Comparison of ENCODE assay signal across 27 mouse cellular contexts in the genomic region with DNA sequence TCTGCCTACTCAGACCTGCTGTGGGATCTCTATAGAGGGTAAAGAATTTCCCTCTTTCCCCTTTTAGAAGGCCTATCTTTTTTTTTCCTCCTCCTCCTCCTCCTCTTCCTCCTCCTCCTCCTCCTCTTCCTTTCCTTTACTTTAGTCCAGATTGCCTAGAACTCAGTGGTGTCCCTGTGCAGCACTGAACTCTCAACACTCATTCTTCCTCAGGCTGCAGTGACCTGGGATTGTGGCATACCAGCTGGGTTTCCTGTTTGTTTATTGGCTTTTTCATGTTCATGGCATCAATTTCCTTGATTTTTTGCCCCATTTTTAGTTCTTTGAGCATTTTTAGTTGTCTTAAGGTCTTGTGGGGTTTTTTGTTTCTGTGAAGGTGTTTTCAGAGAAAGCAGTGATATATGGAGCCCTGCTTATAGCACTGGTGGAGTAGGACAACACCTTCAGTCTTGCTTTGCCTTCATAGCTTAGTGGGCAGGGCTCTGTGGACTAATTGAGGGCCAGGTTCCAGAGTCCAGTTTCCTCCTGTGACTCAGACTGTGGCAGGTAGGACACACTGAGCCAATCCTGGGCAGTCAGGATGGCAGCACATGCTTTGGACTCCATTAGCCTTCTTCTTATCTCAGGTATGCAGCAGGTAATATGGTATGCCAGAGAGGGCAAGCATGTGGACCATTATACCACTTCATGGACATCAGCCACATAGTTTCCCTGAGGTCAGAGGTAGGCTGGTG. TPM values are rescaled to one million over a fixed set of nuclear protein-coding genes. Genes with fewer than 3 reads are reported as not detected.
A peak's percentile ranks its signal among the peaks of the same experiment; 100 is the strongest.
DNase-seq lines count a peak whose midpoint lies in the region; ATAC-seq and TF ChIP-seq lines count a peak whose summit lies in the region.
"Had no signal": no experiment of that assay in that cellular context is flagged by ENCODE, and none has a peak within 500 bp of the region (broad histone marks: within the 10 kb centered on the region; RNA-seq: fewer than 3 reads in every experiment).

No protein-coding gene starts in this region.

- no peak for TF ChIP-seq EP300 in liver, postnatal 0 days (IDR thresholded peaks at IDR 0.05; ENCODE audit: low read depth)

- no peak for TF ChIP-seq POLR2A in kidney, adult 2 months (IDR thresholded peaks at IDR 0.05; ENCODE audit: low read depth, low read length)

- peak; percentile 58 for DNase-seq in kidney, adult 2 months
- DNase-seq in kidney, adult 18-20 months, result no peak
- no peak for DNase-seq in liver, postnatal 0 days
- peak; percentile 81 for DNase-seq in large intestine, adult 2 months (ENCODE audit: low read depth, low spot score)
- DNase-seq in gastrocnemius, adult 2 months, result no peak
- DNase-seq: adrenal gland, adult 8-10 months; adrenal gland, postnatal 36 days; B cell, adult 2 months; cerebellum, adult 2 months; cerebellum, postnatal 10 days; embryo, embryonic 11 days; gastrocnemius, postnatal 14 days; heart, adult 2 months; heart, postnatal 14 days had no signal

- intact Hi-C loops in gastrocnemius, adult 2 months (cut with DNase I), result no loop called here

- ATAC-seq in liver, postnatal 0 days, result peak; percentile 54; the same call in 1 of the 2 replicates
- ATAC-seq in liver, embryonic 12.5 days, result no peak
- ATAC-seq in frontal cortex, adult (ENCODE audit: low TSS enrichment), result no peak
- ATAC-seq: CD4-positive, CD25-positive, alpha-beta regulatory T cell, adult 4 months; forebrain, embryonic 14.5 days had no signal

- no peaks in the 10 kb centered on the region; the same call in 1 of the 2 replicates for H3K4me1 ChIP-seq in kidney, adult 2 months (ENCODE audit: control insufficient read depth, insufficient read depth, low read length)
- H3K4me1 ChIP-seq in liver, postnatal 0 days (ENCODE audit: insufficient read depth), result no peaks in the 10 kb centered on the region
- H3K4me1 ChIP-seq in liver, embryonic 12.5 days, result no peaks in the 10 kb centered on the region
- H3K4me1 ChIP-seq: embryonic facial prominence, embryonic 15.5 days; forebrain, embryonic 10.5 days; heart, embryonic 15.5 days had no signal

- TF ChIP-seq CTCF in kidney, adult 2 months (conservative IDR thresholded peaks at IDR 0.05; ENCODE audit: insufficient read depth, insufficient read length, low read depth, low read length), result no peak
- TF ChIP-seq CTCF in liver, postnatal 0 days (IDR thresholded peaks at IDR 0.05; ENCODE audit: low read depth), result no peak
- TF ChIP-seq CTCF in gastrocnemius, adult 2 months (IDR thresholded peaks at IDR 0.05), result no peak

- no peaks in the 10 kb centered on the region for H3K9me3 ChIP-seq in liver, postnatal 0 days (ENCODE audit: low read length)
- H3K9me3 ChIP-seq in liver, embryonic 12.5 days (replicated peaks), result no peaks in the 10 kb centered on the region
- H3K9me3 ChIP-seq: embryonic facial prominence, embryonic 15.5 days; forebrain, embryonic 10.5 days; G1E; heart, embryonic 15.5 days had no signal

- no peak overlapping the region; the same call in 1 of the 2 replicates for H3K9ac ChIP-seq in liver, postnatal 0 days (replicated peaks)
- H3K9ac ChIP-seq in liver, embryonic 12.5 days, result no peak overlapping the region
- H3K9ac ChIP-seq: embryonic facial prominence, embryonic 15.5 days; heart, embryonic 15.5 days had no signal

- H3K27ac ChIP-seq in kidney, adult 2 months (ENCODE audit: insufficient read depth, low read depth, low read length), result no peak overlapping the region
- H3K27ac ChIP-seq in liver, postnatal 0 days (ENCODE audit: low read depth), result no peak overlapping the region
- no peak overlapping the region for H3K27ac ChIP-seq in liver, embryonic 12.5 days
- no peak overlapping the region for H3K27ac ChIP-seq in gastrocnemius, adult 2 months
- H3K27ac ChIP-seq: embryonic facial prominence, embryonic 15.5 days; forebrain, embryonic 10.5 days; heart, adult 2 months; heart, embryonic 15.5 days had no signal

- no peak overlapping the region for H3K4me3 ChIP-seq in kidney, adult 2 months (ENCODE audit: insufficient read depth, low read depth, low read length)
- H3K4me3 ChIP-seq in liver, postnatal 0 days (ENCODE audit: low read depth, low read length), result no peak overlapping the region
- H3K4me3 ChIP-seq in liver, embryonic 12.5 days, result no peak overlapping the region
- H3K4me3 ChIP-seq in gastrocnemius, adult 2 months, result no peak overlapping the region
- H3K4me3 ChIP-seq: embryonic facial prominence, embryonic 15.5 days; erythroblast, embryonic 14.5 days; forebrain, embryonic 10.5 days; heart, adult 2 months; heart, embryonic 15.5 days had no signal

- peaks cover 18% of the 10 kb centered on the region for H3K36me3 ChIP-seq in kidney, adult 2 months (ENCODE audit: control insufficient read depth, insufficient read depth, low read length)
- peaks cover 83% of the 10 kb centered on the region for H3K36me3 ChIP-seq in liver, postnatal 0 days (replicated peaks; ENCODE audit: insufficient read depth, low read length)
- H3K36me3 ChIP-seq in liver, embryonic 12.5 days, result peaks cover 95% of the 10 kb centered on the region

- no peak overlapping the region for H3K4me2 ChIP-seq in liver, postnatal 0 days (ENCODE audit: low read depth, low read length)
- no peak overlapping the region for H3K4me2 ChIP-seq in liver, embryonic 12.5 days
- H3K4me2 ChIP-seq: embryonic facial prominence, embryonic 15.5 days; heart, embryonic 11.5 days; heart, embryonic 15.5 days had no signal

- H3K27me3 ChIP-seq in kidney, adult 2 months (replicated peaks; ENCODE audit: control insufficient read depth, insufficient read depth, low read length), result no peaks in the 10 kb centered on the region
- H3K27me3 ChIP-seq in liver, postnatal 0 days (ENCODE audit: insufficient read depth, low read length), result no peaks in the 10 kb centered on the region
- H3K27me3 ChIP-seq in liver, embryonic 12.5 days (replicated peaks), result no peaks in the 10 kb centered on the region
- H3K27me3 ChIP-seq: embryonic facial prominence, embryonic 15.5 days; heart, embryonic 15.5 days had no signal

RNA-seq across cellular contexts. Expression of a gene that starts 9.3 kb away (rescaled TPM):
- not detected in 2 replicates for polyA plus RNA-seq in kidney, adult 2 months (2012; rRNA removed)
- not detected in 2 replicates for polyA plus RNA-seq in liver, postnatal 0 days (2015; fragmentation: Nextera tagmentation; extraction: Ambion mirVana)
- polyA plus RNA-seq in liver, embryonic 12.5 days (2016; fragmentation: Nextera tagmentation; extraction: Ambion mirVana), result not detected in 2 replicates
- not detected in 2 replicates for polyA plus RNA-seq in large intestine, adult 2 months (2012; rRNA removed)
- not detected for total RNA-seq in gastrocnemius, adult 2 months (2021)
- total RNA-seq: adrenal gland, adult 8-10 months; adrenal gland, postnatal 36 days; G1E; gastrocnemius, postnatal 14 days; heart, adult 2 months; heart, postnatal 14 days; hematopoietic stem cell, adult 5-6 weeks had no signal
- polyA plus RNA-seq: CD4-positive, CD25-positive, alpha-beta regulatory T cell, adult 4 months; cerebellum, adult 2 months; embryonic facial prominence, embryonic 11.5 days; embryonic facial prominence, embryonic 15.5 days; erythroblast, embryonic 14.5 days; forebrain, embryonic 10.5 days; forebrain, embryonic 14.5 days; G1E; gonadal fat pad, adult 2 months; heart, adult 2 months; heart, embryonic 11.5 days; heart, embryonic 15.5 days had no signal

RNA-seq across cellular contexts. Expression of a gene that starts 11.3 kb away (rescaled TPM):
- 19.2 and 24.8 TPM in 2 replicates for polyA plus RNA-seq in kidney, adult 2 months (2012; rRNA removed)
- 22.8 and 24.9 TPM in 2 replicates for polyA plus RNA-seq in liver, postnatal 0 days (2015; fragmentation: Nextera tagmentation; extraction: Ambion mirVana)
- polyA plus RNA-seq in liver, embryonic 12.5 days (2016; fragmentation: Nextera tagmentation; extraction: Ambion mirVana), result 41.1 and 45.5 TPM in 2 replicates
- 43.3 and 43.8 TPM in 2 replicates for polyA plus RNA-seq in large intestine, adult 2 months (2012; rRNA removed)
- 10 to 100 TPM; 28.4 to 32.0 TPM for total RNA-seq in gastrocnemius, adult 2 months (2021)

RNA-seq across cellular contexts. Expression of a gene that starts 17.3 kb away (rescaled TPM):
- polyA plus RNA-seq in kidney, adult 2 months (2012; rRNA removed), result 22.4 and 28.0 TPM in 2 replicates
- 5.9 and 6.8 TPM in 2 replicates for polyA plus RNA-seq in liver, postnatal 0 days (2015; fragmentation: Nextera tagmentation; extraction: Ambion mirVana)
- polyA plus RNA-seq in liver, embryonic 12.5 days (2016; fragmentation: Nextera tagmentation; extraction: Ambion mirVana), result 8.1 and 9.2 TPM in 2 replicates
- polyA plus RNA-seq in large intestine, adult 2 months (2012; rRNA removed), result 19.6 and 19.7 TPM in 2 replicates
- total RNA-seq in gastrocnemius, adult 2 months (2021), result 1 to 10 TPM in 1 of 2 experiments, under 1 TPM in 1; 0.64 to 3.0 TPM
- total RNA-seq: hematopoietic stem cell, adult 5-6 weeks had no signal
- polyA plus RNA-seq: CD4-positive, CD25-positive, alpha-beta regulatory T cell, adult 4 months; erythroblast, embryonic 14.5 days had no signal

RNA-seq across cellular contexts. Expression of a gene that starts 33.1 kb away (rescaled TPM):
- 57.7 and 72.6 TPM in 2 replicates for polyA plus RNA-seq in kidney, adult 2 months (2012; rRNA removed)
- polyA plus RNA-seq in liver, postnatal 0 days (2015; fragmentation: Nextera tagmentation; extraction: Ambion mirVana), result 3.4 and 4.3 TPM in 2 replicates
- polyA plus RNA-seq in liver, embryonic 12.5 days (2016; fragmentation: Nextera tagmentation; extraction: Ambion mirVana), result 7.2 and 7.4 TPM in 2 replicates
- polyA plus RNA-seq in large intestine, adult 2 months (2012; rRNA removed), result 36.6 and 47.6 TPM in 2 replicates
- total RNA-seq in gastrocnemius, adult 2 months (2021), result 10 to 100 TPM; 17.7 to 19.8 TPM

RNA-seq across cellular contexts. Expression of a gene that starts 34.7 kb away (rescaled TPM):
- 7.5 and 7.9 TPM in 2 replicates for polyA plus RNA-seq in kidney, adult 2 months (2012; rRNA removed)
- 5.4 and 5.6 TPM in 2 replicates for polyA plus RNA-seq in liver, postnatal 0 days (2015; fragmentation: Nextera tagmentation; extraction: Ambion mirVana)
- polyA plus RNA-seq in liver, embryonic 12.5 days (2016; fragmentation: Nextera tagmentation; extraction: Ambion mirVana), result 7.1 and 7.3 TPM in 2 replicates
- 11.4 and 23.7 TPM in 2 replicates for polyA plus RNA-seq in large intestine, adult 2 months (2012; rRNA removed)
- 1 to 10 TPM; 3.3 to 5.7 TPM for total RNA-seq in gastrocnemius, adult 2 months (2021)

Comparison
In these comparisons a context has a peak if more than half of its experiments do, and no peak if none do; other contexts are left out.
1. DNase-seq: peak in kidney, adult 2 months (single experiment) and large intestine, adult 2 months (single experiment); none in kidney, adult 18-20 months (single experiment), liver, postnatal 0 days (single experiment) and gastrocnemius, adult 2 months (single experiment).